Mouse (Mus musculus): ENCODE data around the gene Ccdc175.

The Ccdc175 gene

DNA sequence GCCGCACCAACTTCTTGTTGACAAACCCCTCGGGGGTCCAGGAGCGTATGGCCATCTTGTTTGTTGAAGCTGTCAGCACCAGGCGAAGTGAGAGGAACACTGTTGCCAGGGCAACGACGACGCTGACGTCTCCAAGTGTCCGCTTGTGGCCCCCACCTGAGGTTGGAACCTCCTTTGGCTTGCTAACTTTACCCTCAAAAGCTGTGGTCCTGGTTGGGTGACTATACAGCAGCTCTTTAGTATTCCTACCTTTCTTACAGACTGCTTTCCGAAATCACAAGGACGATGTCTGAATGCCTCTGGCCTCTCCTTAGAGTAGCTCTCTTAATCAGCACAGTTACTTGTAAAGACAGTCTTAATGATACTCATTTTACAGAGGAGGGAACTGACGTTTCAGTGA is at the start of gene Ccdc175:
Ccdc175 (minus strand) TSS at position 101 of the 400 bp plus-strand sequence.
- in situ Hi-C loops (cut with MboI, MseI), result no loop called here

- in situ Hi-C loops (cut with MboI, MseI), result loop anchor here (25.0 kb wide), 1 partner anchor 447 kb away; no protein-coding TSS in a partner anchor
These were observed 49.3 kb upstream of the Ccdc175 start for GRCm38 (mm10) chr12:72234151-72234550.

- in situ Hi-C loops (cut with MboI, MseI), result loop anchor here (25.0 kb wide), 1 partner anchor 446 kb away; no protein-coding TSS in a partner anchor
These were observed 48.3 kb upstream of the Ccdc175 start for GRCm38 (mm10) chr12:72232826-72233790.

DNA sequence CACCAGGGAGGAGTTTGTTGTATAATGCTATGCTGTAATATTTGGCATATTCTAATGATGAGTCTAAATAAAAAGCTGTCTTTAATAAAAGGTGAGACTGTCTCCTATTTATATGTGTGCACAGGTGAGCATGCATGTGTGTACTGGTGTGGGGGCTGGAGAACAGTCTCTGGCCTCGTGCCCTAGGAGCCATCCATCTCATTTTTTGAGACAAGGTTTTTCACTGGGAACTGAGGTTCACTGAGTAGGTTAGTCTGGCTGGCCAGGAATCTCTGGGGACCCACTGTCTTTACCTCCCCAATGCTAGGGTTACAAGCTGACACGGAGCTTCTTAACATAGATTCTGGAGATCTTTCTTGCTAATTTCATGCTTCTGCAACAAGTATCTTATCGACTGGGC is 47.3 kb upstream of the Ccdc175 start:
- in situ Hi-C loops (cut with MboI, MseI), result loop anchor here (25.0 kb wide), 1 partner anchor 445 kb away; no protein-coding TSS in a partner anchor

DNA sequence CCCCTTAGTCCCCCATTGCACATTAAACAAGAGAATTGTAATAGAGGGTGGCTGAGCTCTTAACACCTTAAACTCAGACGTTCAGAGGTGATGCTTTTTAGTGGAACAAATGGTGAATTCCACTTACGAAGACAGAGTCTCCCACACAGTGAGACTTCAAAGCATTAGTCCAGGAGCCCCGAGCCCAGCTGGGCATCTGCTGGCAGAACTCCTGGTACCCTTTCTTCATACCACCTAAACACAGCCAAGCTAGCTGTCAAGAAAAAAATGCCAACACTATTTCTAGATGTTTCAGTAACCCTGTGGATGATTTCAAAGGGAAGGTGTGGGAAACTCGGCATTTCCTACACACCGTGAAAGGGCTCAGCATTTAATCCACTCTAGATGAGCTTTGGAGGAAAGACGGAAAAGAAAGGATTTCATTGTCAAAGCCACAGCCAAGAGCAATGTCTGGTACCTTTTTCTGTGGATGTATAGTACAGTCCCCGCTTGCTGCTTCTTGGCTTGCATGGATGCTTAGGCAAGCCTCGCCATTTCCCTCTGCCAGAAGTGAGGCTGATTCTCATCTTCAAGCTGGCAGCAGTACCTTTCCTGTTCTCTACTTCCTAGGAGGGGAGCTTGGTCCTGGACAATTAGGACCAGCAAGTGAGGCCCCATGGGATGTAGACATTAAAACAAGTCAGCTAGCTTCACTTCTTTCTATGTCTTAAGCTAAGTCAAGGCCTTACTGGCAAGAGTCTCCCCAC is 44.8 kb upstream of the Ccdc175 start:
- in situ Hi-C loops (cut with MboI, MseI), result loop anchor here (25.0 kb wide), 1 partner anchor 442 kb away; no protein-coding TSS in a partner anchor

DNA sequence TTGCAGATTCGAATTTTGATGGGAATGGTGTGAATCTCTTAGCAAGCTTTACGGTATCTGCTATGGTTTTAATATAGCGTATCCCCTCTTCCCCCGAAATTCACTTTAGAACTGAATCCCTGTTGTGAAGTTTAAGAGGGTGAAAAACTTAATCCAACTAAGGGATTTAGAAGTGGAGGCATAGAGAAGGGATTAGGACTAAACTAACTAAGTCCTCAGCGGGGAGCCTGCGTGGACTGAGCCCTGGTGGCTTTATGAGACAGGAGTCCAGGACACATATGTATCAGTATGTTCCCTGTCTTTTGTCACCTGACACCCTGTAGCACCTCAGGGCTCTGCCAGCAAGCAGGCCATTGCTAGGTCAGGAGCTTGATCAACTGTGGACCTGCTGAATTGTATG is 42.9 kb upstream of the Ccdc175 start:
- in situ Hi-C loops (cut with MboI, MseI), result loop anchor here (25.0 kb wide), 1 partner anchor 440 kb away; no protein-coding TSS in a partner anchor

- in situ Hi-C loops (cut with MboI, MseI), result loop anchor here (25.0 kb wide), 1 partner anchor 438 kb away; no protein-coding TSS in a partner anchor
These were observed 40.5 kb upstream of the Ccdc175 start for GRCm38 (mm10) chr12:72225371-72225770.

DNA sequence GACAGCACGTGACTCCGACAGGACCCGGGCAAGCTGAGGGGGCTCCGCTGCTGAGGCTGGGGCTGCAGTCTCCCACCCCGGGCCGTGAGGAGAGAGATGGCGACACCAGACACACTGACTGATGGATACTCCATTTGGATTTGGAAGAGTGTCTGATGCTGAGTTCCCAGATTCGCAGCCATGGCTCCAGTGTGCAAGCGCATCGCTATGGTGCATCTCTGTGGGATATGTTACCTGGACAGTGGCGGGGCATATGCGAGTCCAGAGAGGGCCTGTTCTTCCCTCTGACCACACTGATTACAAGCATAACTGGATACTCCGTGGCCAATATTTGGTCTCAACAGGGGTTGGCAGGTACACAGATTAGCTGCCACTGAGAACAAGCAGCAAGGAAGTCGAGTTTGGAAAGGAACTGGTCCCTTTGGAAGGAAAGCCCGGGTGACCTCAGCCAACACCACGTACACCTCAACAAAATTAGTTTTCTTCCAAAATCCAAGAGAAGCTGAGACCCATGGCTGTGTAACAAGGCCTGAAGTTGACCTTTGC is 38.8 kb upstream of the Ccdc175 start:
- in situ Hi-C loops (cut with MboI, MseI), result no loop called here

GRCm38 (mm10) chr12:72213554-72213953 is 28.7 kb upstream of the Ccdc175 start:
- in situ Hi-C loops (cut with MboI, MseI), result no loop called here

DNA sequence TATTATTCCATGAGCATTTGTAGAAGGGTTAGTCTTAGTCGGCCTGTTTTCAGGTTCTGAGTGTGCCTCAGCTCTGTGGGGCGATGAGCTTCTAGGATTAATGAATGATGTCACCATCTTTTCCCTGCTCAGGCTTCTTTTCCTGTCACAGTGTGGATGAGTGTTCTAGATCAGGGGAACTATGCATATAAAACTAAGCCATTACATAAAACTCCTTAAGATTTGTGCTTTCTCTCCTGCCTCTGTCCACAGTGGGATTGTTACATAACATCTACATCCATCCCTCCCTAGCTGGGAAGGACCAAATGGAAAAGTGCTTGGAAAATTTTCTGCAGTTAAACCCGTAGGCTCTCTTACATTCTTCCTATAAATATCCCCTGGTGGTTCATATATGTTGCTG is 16.0 kb upstream of the Ccdc175 start:
- in situ Hi-C loops (cut with MboI, MseI), result no loop called here

- in situ Hi-C loops (cut with MboI, MseI), result no loop called here
These were observed 13.2 kb upstream of the Ccdc175 start for GRCm38 (mm10) chr12:72197925-72198486.

- in situ Hi-C loops (cut with MboI, MseI), result no loop called here
These were observed 12.6 kb upstream of the Ccdc175 start for GRCm38 (mm10) chr12:72197434-72197833.

DNA sequence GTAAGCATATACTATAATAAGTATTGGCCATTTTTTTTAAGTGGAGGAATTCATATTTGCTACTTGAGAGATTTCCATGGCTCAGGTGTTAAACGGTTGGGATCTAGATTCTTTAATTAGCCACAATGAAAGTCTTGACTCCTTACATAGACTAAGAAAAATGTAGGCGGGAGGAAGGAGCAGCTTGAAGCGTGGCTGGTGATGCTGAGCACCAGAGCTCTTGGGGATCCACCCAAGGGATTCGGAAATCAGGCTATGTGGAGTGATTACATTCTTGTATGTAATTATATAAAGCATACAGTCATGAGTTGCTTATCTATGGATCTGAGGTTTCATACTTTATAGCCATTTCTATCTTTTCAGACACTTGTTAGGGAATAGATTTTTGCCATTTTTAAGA is 5.3 kb downstream of the Ccdc175 start:
- in situ Hi-C loops (cut with MboI, MseI), result no loop called here

- in situ Hi-C loops (cut with MboI, MseI), result no loop called here
These were observed 6.5 kb downstream of the Ccdc175 start for GRCm38 (mm10) chr12:72178322-72178721.

DNA sequence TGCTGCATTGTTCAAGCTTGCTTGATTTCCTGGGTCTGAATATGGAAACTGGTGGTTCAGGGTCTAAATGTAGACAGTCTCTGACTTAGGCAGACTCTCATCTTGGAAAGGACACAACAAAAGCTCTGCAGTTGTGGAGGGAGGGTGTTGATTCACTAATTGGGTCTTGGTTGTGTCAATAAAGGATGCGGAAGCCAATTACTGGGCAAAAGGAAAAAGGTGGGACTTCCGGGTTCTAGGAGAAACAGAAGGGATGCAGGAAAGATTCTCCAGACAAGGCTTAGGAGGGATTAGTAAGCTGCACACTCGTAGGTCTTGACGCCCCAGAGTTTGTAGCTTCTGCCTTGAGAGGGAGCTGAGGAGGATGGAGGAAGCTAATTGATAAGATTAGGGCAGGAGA is 26.4 kb downstream of the Ccdc175 start:
- in situ Hi-C loops (cut with MboI, MseI), result no loop called here

DNA sequence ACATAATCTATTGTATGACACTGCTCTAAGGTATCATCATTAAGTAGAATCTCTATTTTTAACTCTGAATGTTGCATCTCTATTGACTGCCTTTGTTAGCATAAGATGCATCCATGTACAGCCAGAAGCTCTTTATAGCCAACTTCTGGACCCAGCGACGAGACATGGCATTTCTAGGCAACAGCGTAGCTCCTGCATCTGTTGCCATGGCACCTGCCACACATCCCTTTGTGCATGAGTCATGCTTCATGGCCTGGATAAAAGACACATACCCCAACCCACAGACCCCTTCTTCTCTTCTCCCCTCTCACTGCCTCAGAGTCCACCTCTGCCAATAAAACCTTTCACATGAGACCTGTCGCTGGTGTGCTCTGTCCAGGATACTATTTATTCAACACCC is 34.0 kb downstream of the Ccdc175 start:
- in situ Hi-C loops (cut with MboI, MseI), result no loop called here

GRCm38 (mm10) chr12:72129203-72129602 is 55.6 kb downstream of the Ccdc175 start:
- in situ Hi-C loops (cut with MboI, MseI), result no loop called here

DNA sequence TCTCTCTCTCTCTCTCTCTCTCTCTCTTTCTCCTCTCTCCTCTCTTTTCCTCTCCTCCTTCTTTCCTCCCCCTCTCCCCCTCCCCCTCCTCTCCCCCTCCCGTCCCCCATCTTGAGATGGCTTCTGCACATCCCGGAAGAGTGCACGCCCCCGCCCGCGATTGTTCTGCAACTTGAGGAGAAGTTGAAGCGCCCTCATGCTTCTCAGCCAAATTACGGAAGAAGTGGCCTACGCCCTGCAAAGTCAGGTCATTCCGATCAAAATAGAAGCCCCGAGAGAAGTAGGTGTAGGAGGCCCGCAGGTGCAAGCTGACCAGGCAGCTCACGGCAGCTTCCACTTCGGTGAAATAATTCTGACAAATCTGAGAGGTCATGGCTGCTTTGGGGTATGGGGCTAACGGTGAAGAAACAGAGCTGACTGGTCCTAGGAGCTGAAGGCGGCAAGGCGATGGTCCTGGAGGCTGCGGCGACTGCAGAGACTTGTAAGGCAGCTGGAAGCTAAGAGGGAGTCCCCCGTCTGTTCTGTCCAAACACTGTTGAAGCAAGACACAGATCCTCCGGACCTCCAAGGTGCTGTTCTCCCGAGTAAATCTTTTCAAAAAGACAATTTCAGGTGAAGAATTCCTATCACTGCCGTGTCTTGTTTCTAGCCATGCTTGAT is 69.0 kb downstream of the Ccdc175 start:
- in situ Hi-C loops (cut with MboI, MseI), result no loop called here

- in situ Hi-C loops (cut with MboI, MseI), result no loop called here
These were observed 69.7 kb downstream of the Ccdc175 start for GRCm38 (mm10) chr12:72115126-72115525.

GRCm38 (mm10) chr12:72104525-72105281 is 80.1 kb downstream of the Ccdc175 start:
- in situ Hi-C loops (cut with MboI, MseI), result loop anchor here (5.0 kb wide), 1 partner anchor 318 kb away; no protein-coding TSS in a partner anchor
